Mouse (Mus musculus) intestine, embryonic 15.5 days (tissue): ENCODE measurements around the gene Pten. TPM values are rescaled to one million over a fixed set of nuclear protein-coding genes. Genes with fewer than 3 reads are reported as not detected.

Experiments used
- ATAC-seq: fragments of 200-750 bp; cut with Nextera tagmentation; 2 replicates; pipeline ENCODE4 v1.8.0; 2017; ENCODE audit warnings: moderate TSS enrichment, moderate library complexity
- H3K27ac ChIP-seq: fragments of 300-500 bp; sonication (generic); 2 replicates; pipeline ENCODE4 v1.5.1; 2015; ENCODE audit warnings: mild to moderate bottlenecking, inconsistent platforms
- H3K27me3 ChIP-seq: fragments of 300-500 bp; sonication (generic); replicated peaks from 2 replicates; pipeline ENCODE4 v1.6.1; 2015; ENCODE audit warnings: inconsistent platforms
- H3K36me3 ChIP-seq: fragments of 300-500 bp; sonication (generic); 2 replicates; pipeline ENCODE4 v1.6.1; 2015; ENCODE audit warnings: inconsistent platforms
- H3K4me1 ChIP-seq: fragments of 300-500 bp; sonication (generic); replicated peaks from 2 replicates; pipeline ENCODE4 v1.6.1; 2015; ENCODE audit warnings: inconsistent platforms
- H3K4me2 ChIP-seq: fragments of 300-500 bp; sonication (generic); replicated peaks from 2 replicates; pipeline ENCODE4 v1.6.1; 2015; ENCODE audit warnings: mild to moderate bottlenecking, inconsistent platforms
- H3K4me3 ChIP-seq: fragments of 300-500 bp; sonication (generic); replicated peaks from 2 replicates; pipeline ENCODE4 v1.5.1; 2015; ENCODE audit warnings: inconsistent platforms
- H3K9ac ChIP-seq: fragments of 300-500 bp; sonication (generic); 2 replicates; pipeline ENCODE4 v1.6.1; 2015; ENCODE audit warnings: inconsistent platforms
- H3K9me3 ChIP-seq: fragments of 300-500 bp; sonication (generic); 2 replicates; pipeline ENCODE4 v1.6.1; 2016; ENCODE audit warnings: inconsistent platforms
- WGBS: fragments of 180-500 bp; shearing (Covaris S2); methylation state at CpG from one replicate; pipeline ENCODE4 v1.1.7; 2015; 5-methylcytosine and 5-hydroxymethylcytosine counted together
- polyA plus RNA-seq: library from polyadenylated mRNA; unstranded; fragments of >200 nt; fragmentation: Nextera tagmentation; extraction: Ambion mirVana; gene quantifications from 2 replicates; pipeline ENCODE4 v1.2.1, GENCODE M21; 2015

Pten gene
- 10.1 TPM in 2 replicates for polyA plus RNA-seq

- no peaks in the 10 kb centered on the region for H3K9me3 ChIP-seq
- WGBS, result under 1% methylated on average over 72 of the region's 77 CpGs
- H3K27me3 ChIP-seq, result 0 out of 2 replicates have a peak, but pooled peaks cover 3% of the 10 kb centered on the region
- no peaks in the 10 kb centered on the region for H3K36me3 ChIP-seq
- ATAC-seq, result peak; percentile 91
- H3K4me2 ChIP-seq, result peak within 1 kb of the TSS; percentile 92
- peaks cover 12% of the 10 kb centered on the region; the same call in 1 of the 2 replicates for H3K4me1 ChIP-seq
- H3K27ac ChIP-seq, result peak within 1 kb of the TSS; percentile 99
- H3K9ac ChIP-seq, result peak within 1 kb of the TSS; percentile 99
- peak within 1 kb of the TSS; percentile 72 for H3K4me3 ChIP-seq
Observed at GRCm38 (mm10) chr19:32756900-32757725, at the start of gene Pten. Gene Pten (plus strand): TSS chr19:32757497.

DNA sequence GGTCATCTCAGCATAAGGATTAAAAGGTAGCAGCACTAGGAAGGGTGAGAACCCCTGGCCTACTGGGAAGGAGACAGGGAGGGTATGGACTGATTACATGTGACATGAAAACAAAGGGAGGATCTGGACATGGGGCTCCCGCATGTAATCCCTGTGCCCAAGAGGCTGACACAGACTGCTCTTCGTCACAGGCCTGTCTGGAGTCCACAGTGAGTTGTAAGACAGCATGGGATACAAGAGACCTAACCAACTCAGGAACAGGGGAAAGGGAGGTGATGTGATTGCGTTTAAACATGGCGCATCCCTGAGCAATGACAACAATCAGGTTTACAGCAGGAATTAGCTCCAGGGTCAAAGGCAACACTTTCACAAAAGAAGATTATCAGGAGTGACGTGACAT is 48.3 kb upstream of the Pten start:
- Histone ChIP-seq H3K27me3 (no peaks in the 10 kb centered on the region), H3K36me3 (no peaks in the 10 kb centered on the region), H3K27ac (no peak overlapping the region), H3K4me1 (peaks cover 3% of the 10 kb centered on the region; the same call in 1 of the 2 replicates), H3K4me2 (no peak overlapping the region), H3K9ac (no peak overlapping the region), H3K9me3 (no peaks in the 10 kb centered on the region), H3K4me3 (no peak overlapping the region)
- 84% methylated on average over 5 of the region's 5 CpGs for WGBS
- ATAC-seq, result no peak

GRCm38 (mm10) chr19:32710288-32710687 is 47.0 kb upstream of the Pten start:
- 63% methylated on average over 3 of the region's 3 CpGs for WGBS
- Histone ChIP-seq H3K9ac (no peak overlapping the region), H3K27me3 (no peaks in the 10 kb centered on the region), H3K27ac (no peak overlapping the region), H3K36me3 (no peaks in the 10 kb centered on the region), H3K4me3 (no peak overlapping the region), H3K4me1 (peaks cover 3% of the 10 kb centered on the region; the same call in 1 of the 2 replicates), H3K4me2 (no peak overlapping the region), H3K9me3 (no peaks in the 10 kb centered on the region)
- no peak for ATAC-seq

DNA sequence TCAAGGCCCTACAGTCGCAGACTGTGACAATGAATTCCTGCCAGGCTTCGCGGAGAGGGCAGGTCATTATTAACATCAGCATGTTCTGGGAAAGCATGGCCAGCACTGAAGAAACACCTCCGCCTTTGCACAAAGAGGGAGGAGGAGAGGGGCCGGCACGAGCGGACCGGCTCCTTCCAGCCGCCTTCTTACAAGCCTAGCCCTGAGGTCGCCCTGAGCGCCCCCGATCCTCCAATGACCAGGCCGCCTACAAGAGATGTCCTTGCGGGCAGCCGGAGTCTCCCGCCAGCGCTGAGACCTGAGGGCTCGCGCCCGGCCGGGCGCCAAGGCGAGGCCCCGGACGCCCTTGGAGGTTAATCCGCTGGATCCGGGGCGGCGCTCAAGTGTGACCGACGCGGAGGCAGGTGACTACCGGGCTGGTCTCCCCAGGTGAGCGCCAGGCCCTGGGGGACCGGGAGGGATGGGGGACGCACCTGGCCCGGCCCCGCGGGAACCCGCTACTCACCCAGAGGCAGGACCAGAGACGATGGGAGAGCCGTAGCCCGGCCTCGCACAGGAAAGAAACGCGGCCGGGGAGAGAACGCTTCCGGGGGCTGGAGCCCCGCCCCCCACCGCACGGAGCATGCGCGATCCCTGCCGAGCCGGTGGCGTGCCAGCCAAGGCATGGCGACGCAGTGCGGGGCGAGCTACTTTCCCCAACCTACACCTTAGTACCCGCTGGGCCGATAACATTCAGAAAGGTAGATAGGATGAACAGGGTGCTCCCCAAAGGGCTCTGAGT is 45.3 kb upstream of the Pten start:
- H3K4me3 ChIP-seq, result peak overlapping the region; percentile 90
- H3K9me3 ChIP-seq, result no peaks in the 10 kb centered on the region
- H3K9ac ChIP-seq, result peak overlapping the region; percentile 89
- ATAC-seq, result peak; percentile 98
- WGBS, result under 1% methylated on average over 63 of the region's 63 CpGs
- H3K27me3 ChIP-seq, result no peaks in the 10 kb centered on the region
- peaks cover 3% of the 10 kb centered on the region; the same call in 1 of the 2 replicates for H3K4me1 ChIP-seq
- H3K36me3 ChIP-seq, result no peaks in the 10 kb centered on the region
- peak overlapping the region; percentile 80 for H3K4me2 ChIP-seq
- H3K27ac ChIP-seq, result peak overlapping the region; percentile 91

DNA sequence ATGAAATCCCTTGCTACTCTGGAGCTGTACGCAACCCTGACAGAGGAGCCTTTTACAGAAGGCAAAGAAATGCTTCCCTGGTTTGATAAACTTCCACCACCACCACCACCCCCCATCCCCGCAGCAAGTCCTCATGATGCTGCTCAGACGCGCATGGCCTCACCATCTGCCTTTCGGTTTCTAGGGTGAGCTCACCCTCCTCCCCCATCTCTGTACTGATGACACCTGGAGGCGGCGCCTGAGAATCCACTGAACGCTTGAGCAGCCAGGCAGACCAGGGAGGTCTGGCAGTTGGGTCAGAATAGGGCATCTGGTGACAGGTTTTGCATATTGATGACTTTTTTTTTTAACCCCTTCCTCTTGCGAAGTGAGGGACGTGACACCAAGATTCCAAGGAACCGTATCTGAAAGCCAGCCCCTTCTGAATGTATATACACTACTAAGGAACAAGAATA is 44.7 kb upstream of the Pten start:
- Histone ChIP-seq H3K4me1 (peaks cover 3% of the 10 kb centered on the region; the same call in 1 of the 2 replicates), H3K9me3 (no peaks in the 10 kb centered on the region), H3K9ac (peak overlapping the region; percentile 89), H3K36me3 (no peaks in the 10 kb centered on the region), H3K27me3 (no peaks in the 10 kb centered on the region), H3K4me2 (peak overlapping the region; percentile 80), H3K27ac (peak overlapping the region; percentile 91), H3K4me3 (peak overlapping the region; percentile 90)
- 0% methylated on average over 11 of the region's 11 CpGs for WGBS
- peak; percentile 90 for ATAC-seq

DNA sequence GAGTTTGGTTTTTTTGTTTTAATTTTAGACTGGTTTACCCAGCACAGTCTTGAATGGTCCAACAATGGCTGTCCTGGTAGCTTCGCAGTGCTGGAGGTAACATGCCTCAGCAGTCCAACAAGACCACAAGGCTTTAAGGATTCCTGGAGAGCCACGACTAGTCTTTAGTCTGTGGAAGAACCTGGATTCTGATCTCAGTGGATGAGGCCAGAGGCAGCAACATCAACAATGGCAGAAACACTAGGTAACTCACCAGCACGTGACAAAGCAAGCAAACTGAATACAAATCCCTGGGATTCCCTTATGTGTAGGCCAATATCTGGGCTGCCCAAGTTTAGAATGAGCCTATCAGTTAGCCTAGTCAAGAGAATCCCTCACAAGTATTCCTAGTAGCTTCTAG is 43.8 kb upstream of the Pten start:
- H3K36me3 ChIP-seq, result no peaks in the 10 kb centered on the region
- ATAC-seq, result no peak
- no peaks in the 10 kb centered on the region for H3K9me3 ChIP-seq
- no peak overlapping the region for H3K4me3 ChIP-seq
- H3K4me1 ChIP-seq, result peaks cover 3% of the 10 kb centered on the region; the same call in 1 of the 2 replicates
- no peaks in the 10 kb centered on the region for H3K27me3 ChIP-seq
- 82% methylated on average over 3 of the region's 3 CpGs for WGBS
- H3K4me2 ChIP-seq, result no peak overlapping the region
- no peak overlapping the region for H3K27ac ChIP-seq
- no peak overlapping the region for H3K9ac ChIP-seq

GRCm38 (mm10) chr19:32715201-32715600 is 42.1 kb upstream of the Pten start:
- H3K36me3 ChIP-seq, result no peaks in the 10 kb centered on the region
- 0 out of 2 replicates have a peak, but pooled peaks have one; percentile 46 for ATAC-seq
- no peak overlapping the region for H3K9ac ChIP-seq
- WGBS, result 6% methylated on average over 3 of the region's 3 CpGs
- H3K4me2 ChIP-seq, result no peak overlapping the region
- H3K9me3 ChIP-seq, result no peaks in the 10 kb centered on the region
- no peak overlapping the region for H3K4me3 ChIP-seq
- no peaks in the 10 kb centered on the region for H3K27me3 ChIP-seq
- no peak overlapping the region for H3K27ac ChIP-seq
- H3K4me1 ChIP-seq, result peaks cover 3% of the 10 kb centered on the region; the same call in 1 of the 2 replicates

- no peak for ATAC-seq
- H3K4me1 ChIP-seq, result peaks cover 3% of the 10 kb centered on the region; the same call in 1 of the 2 replicates
- H3K4me3 ChIP-seq, result no peak overlapping the region
- H3K4me2 ChIP-seq, result no peak overlapping the region
- no peaks in the 10 kb centered on the region for H3K27me3 ChIP-seq
- no peaks in the 10 kb centered on the region for H3K36me3 ChIP-seq
- H3K9me3 ChIP-seq, result no peaks in the 10 kb centered on the region
- H3K27ac ChIP-seq, result no peak overlapping the region
- no peak overlapping the region for H3K9ac ChIP-seq
Observed at GRCm38 (mm10) chr19:32715681-32716080, 41.6 kb upstream of the Pten start.

- no peaks in the 10 kb centered on the region for H3K4me1 ChIP-seq
- no peak overlapping the region for H3K9ac ChIP-seq
- 70% methylated on average over 3 of the region's 3 CpGs for WGBS
- H3K36me3 ChIP-seq, result no peaks in the 10 kb centered on the region
- H3K4me2 ChIP-seq, result no peak overlapping the region
- H3K4me3 ChIP-seq, result no peak overlapping the region
- ATAC-seq, result no peak
- no peaks in the 10 kb centered on the region for H3K9me3 ChIP-seq
- no peaks in the 10 kb centered on the region for H3K27me3 ChIP-seq
- no peak overlapping the region for H3K27ac ChIP-seq
Observed at GRCm38 (mm10) chr19:32717590-32717989, 39.7 kb upstream of the Pten start.

DNA sequence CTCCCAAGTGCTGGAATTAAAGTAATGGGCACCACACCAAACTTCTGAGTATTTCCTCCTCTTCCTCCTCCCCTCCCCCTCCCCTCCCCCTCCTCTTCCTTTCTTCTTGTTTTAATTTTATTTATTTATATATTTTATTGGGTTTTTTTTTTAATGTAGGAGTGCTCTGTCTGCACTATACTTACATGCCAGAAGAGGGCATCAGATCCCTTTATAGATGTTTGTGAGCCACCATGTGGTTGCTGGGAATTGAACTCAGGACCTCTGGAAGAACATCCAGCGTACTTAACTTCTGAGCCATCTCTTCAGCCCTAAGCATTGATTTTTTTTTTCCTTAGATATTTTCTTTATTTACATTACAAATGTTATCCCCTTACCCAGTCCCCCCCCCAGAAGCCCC is 37.0 kb upstream of the Pten start:
- 96% methylated on average over 1 of the region's 1 CpGs for WGBS
- no peak for ATAC-seq
- H3K4me2 ChIP-seq, result no peak overlapping the region

GRCm38 (mm10) chr19:32723817-32724216 is 33.5 kb upstream of the Pten start:
- no peak for ATAC-seq
- WGBS, result 47% methylated on average over 7 of the region's 7 CpGs
- Histone ChIP-seq H3K4me1 (no peaks in the 10 kb centered on the region), H3K4me3 (no peak overlapping the region), H3K9me3 (no peaks in the 10 kb centered on the region), H3K4me2 (no peak overlapping the region), H3K9ac (no peak overlapping the region), H3K27ac (no peak overlapping the region), H3K36me3 (no peaks in the 10 kb centered on the region), H3K27me3 (peaks cover 4% of the 10 kb centered on the region; the same call in 1 of the 2 replicates)

More for the DNA sequence above, 37.0 kb upstream of the Pten start:
- Histone ChIP-seq H3K27ac (no peak overlapping the region), H3K9ac (no peak overlapping the region), H3K9me3 (no peaks in the 10 kb centered on the region), H3K4me1 (no peaks in the 10 kb centered on the region), H3K4me3 (no peak overlapping the region), H3K27me3 (no peaks in the 10 kb centered on the region), H3K36me3 (no peaks in the 10 kb centered on the region)
